Mouse (Mus musculus) CD4-positive helper T cell, adult 2 months (primary cell): ENCODE results near the gene Psmf1.
A peak's percentile ranks its signal among the peaks of the same experiment; 100 is the strongest.

Source experiments
- DNase-seq: peaks from one replicate; pipeline ENCODE4 v3.0.0-alpha.2; 2012; ENCODE audit warnings: low read depth, missing footprints, low spot score

Psmf1 gene

GRCm38 (mm10) chr2:151743845-151744244, at the start of gene Psmf1:
TSS of gene Psmf1 (minus strand) at chr2:151744186.
- DNase-seq, result no peak

DNA sequence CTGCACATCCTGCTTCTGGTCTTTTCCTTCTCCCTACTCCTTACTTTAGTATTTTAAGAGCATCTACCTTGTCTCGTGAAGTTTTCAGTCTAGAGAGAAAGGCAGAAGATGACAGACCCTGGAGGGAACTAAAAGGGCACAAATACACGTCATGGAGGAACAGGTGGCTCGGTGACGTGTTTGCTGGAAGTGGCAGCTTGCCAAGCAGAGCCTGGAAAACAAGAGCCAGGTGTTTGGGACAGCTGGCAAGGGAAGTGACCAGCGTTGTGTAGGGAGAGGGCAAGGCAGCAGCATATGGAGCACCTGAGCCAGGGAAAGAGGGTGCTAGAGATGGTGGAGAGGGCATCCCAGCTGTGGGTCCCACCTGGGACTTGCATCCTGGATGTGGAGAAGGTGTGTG, 47.2 kb upstream of the Psmf1 start:
- no peak for DNase-seq

- no peak for DNase-seq
Observed at GRCm38 (mm10) chr2:151790169-151790568, 46.2 kb upstream of the Psmf1 start.

- no peak for DNase-seq
Observed at GRCm38 (mm10) chr2:151788221-151788977, 44.4 kb upstream of the Psmf1 start.

DNA sequence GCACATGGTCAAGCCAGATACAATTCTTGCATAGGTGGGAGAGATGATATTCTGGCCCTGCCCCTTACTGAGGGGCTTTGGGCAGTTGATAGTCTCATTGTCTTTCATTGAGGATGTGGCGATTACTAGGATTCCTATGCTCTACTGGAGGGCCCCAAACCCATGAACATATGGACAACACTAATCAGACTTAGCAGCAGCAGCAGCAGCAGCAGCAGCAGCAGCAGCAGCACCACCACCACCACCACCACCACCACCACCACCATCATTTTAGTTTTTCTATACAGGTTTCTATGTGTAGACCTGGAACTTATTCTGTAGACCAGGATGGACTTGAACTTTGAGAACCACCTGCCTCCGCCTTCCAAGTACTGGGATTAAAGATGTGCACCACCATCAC, 39.5 kb upstream of the Psmf1 start:
- no peak for DNase-seq

- no peak for DNase-seq
Observed at GRCm38 (mm10) chr2:151777366-151777765, 33.4 kb upstream of the Psmf1 start.

DNA sequence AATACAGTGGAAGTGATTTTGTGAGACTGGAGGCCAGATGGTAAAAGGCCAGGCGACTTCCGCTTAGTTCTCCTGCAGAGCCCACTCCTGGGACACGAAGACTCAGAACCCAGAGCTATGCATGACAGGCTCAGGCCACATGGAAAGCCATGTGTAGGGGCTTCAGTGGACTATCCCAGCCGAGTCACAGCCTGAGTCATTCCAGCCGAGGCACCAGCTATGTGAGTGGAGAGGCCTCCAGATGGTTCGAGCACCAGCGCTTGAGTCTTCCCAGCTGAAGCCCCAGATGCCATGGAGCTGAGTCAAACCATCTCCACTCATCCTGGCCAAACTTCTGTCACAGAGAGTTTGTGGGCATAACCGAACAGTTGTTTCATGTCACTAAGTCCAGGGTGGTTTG, 29.5 kb upstream of the Psmf1 start:
- DNase-seq, result no peak

- DNase-seq, result no peak
Observed at GRCm38 (mm10) chr2:151772169-151772568, 28.2 kb upstream of the Psmf1 start.

DNA sequence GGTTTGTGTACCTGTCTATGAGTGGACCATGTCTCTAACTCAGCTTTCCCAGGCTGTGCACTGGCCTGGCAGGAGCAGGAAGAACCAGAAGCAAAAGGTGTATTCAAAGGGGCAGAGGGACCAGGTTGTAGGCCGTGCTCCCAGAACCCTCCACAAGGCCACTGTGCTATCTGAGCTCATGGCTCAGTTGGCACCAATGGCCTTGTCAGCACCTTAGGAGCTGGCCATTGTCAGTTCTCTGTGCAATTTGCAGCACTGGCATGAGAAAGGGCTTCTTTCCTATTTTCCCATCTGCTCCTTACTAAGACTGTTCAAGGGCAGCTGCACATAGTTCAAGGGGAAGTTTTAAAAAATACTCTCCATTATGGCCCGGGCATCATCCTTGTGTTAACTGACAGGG, 20.6 kb upstream of the Psmf1 start:
- no peak for DNase-seq

DNA sequence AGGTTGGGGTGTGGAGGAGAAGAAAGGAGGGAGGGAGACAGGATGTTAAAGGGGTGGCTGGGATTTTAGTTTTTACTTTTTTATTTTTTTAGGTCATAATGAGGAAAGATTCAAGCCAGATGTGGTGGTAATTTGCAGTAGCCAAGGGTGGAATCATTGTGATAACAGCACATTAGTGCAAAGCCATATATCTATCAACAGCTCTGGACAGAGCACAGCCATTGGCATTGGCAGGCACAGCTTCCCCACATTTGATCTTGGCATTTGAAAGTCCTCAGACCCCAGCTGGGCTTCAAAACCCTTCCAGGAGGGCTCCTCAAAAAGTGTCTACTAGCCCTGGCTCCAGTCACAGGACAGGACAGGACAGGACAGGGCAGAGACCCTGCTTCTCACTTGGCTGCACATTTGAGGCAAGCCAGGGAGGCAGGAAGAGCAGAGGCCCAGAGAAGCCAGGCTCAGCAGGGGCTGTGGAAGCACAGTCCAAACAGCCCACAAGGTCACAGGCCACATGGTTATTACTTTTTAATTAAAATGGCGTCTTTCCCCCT, 14.9 kb upstream of the Psmf1 start:
- no peak for DNase-seq

GRCm38 (mm10) chr2:151757451-151757850, 13.5 kb upstream of the Psmf1 start:
- DNase-seq, result no peak

GRCm38 (mm10) chr2:151756277-151757061, 12.5 kb upstream of the Psmf1 start:
- no peak for DNase-seq

DNA sequence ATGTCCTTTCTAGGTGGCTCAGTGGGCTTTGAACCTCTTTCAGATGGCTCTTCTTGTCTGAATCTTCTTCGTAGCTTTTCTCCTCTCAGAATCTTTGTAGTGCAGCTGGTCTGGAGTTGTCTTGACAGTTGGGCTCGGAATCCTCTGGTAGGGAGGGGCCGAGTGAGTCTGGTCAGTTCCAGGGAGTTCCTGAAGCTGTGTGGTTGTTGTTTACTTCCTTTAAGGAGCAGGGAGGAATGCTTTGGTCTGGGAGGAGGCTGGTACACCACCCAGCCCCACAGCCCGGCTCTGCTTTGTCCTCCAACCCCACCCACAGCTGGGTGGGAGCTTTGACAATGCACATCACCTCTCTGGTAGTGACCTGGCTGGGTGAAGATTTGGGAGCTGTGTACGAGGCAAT, 7.3 kb upstream of the Psmf1 start:
- no peak for DNase-seq

- peak; percentile 66 for DNase-seq
Observed at GRCm38 (mm10) chr2:151747847-151748705, 4.1 kb upstream of the Psmf1 start.

GRCm38 (mm10) chr2:151742850-151743679, 921 bp downstream of the Psmf1 start:
- DNase-seq, result no peak

- DNase-seq, result no peak
Observed at GRCm38 (mm10) chr2:151742084-151742483, 1.9 kb downstream of the Psmf1 start.

- peak; percentile 92 for DNase-seq
Observed at GRCm38 (mm10) chr2:151740741-151741526, 3.1 kb downstream of the Psmf1 start.

GRCm38 (mm10) chr2:151739505-151739904, 4.5 kb downstream of the Psmf1 start:
- no peak for DNase-seq

DNA sequence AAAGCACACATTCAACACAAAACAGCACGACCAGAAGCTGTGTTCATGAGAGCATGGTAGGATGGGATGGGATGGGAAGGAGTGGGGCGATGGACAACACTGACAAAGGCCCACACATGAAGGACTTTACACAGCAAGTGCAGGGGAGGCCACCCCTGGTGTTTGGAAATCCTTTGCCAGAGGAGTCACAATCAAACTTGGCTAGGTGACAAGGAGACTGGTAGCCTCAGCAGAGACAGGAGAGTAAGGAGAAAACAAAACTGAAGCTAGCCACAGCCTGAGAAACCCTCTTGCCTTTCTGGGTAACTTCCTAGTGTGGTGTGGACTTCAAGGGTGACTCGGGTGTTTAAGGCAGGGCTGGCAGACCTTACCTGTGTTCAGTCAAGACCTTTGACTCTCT, 4.9 kb downstream of the Psmf1 start:
- DNase-seq, result no peak

- no peak for DNase-seq
Observed at GRCm38 (mm10) chr2:151738460-151738859, 5.5 kb downstream of the Psmf1 start.
